ENCODE assay signal across 9 mouse cellular contexts in genomic region chr2:127507077-127507774, GRCm38 (mm10). TPM values are rescaled to one million over a fixed set of nuclear protein-coding genes. Genes with fewer than 3 reads are reported as not detected.
A peak's percentile ranks its signal among the peaks of the same experiment; 100 is the strongest.
DNase-seq lines count a peak whose midpoint lies in the region; ATAC-seq lines count a peak whose summit lies in the region.
"Had no signal": no experiment of that assay in that cellular context is flagged by ENCODE, and none has a peak within 500 bp of the region (broad histone marks: within the 10 kb centered on the region; RNA-seq: fewer than 3 reads in every experiment).

No protein-coding gene starts in this region.

- peak; percentile 75 for ATAC-seq in forebrain, embryonic 12.5 days (ENCODE audit: low FRiP score)
- peak; percentile 66 for ATAC-seq in hindbrain, embryonic 11.5 days (ENCODE audit: low FRiP score)

- H3K4me2 ChIP-seq in forebrain, embryonic 12.5 days: no peak overlapping the region
- no peak overlapping the region for H3K4me2 ChIP-seq in hindbrain, embryonic 11.5 days (replicated peaks; ENCODE audit: low read depth, low read length)
- H3K4me2 ChIP-seq: heart, embryonic 13.5 days had no signal

- no peak overlapping the region for H3K4me3 ChIP-seq in forebrain, embryonic 12.5 days (replicated peaks)
- H3K4me3 ChIP-seq in hindbrain, embryonic 11.5 days (ENCODE audit: low read depth, low read length): no peak overlapping the region
- H3K4me3 ChIP-seq: heart, embryonic 13.5 days had no signal

- H3K4me1 ChIP-seq in forebrain, embryonic 12.5 days: peaks cover 12% of the 10 kb centered on the region
- H3K4me1 ChIP-seq in hindbrain, embryonic 11.5 days (replicated peaks; ENCODE audit: control insufficient read depth, insufficient read depth, low read length): no peaks in the 10 kb centered on the region; the same call in 1 of the 2 replicates
- H3K4me1 ChIP-seq: heart, embryonic 13.5 days had no signal

- H3K27ac ChIP-seq in forebrain, embryonic 12.5 days: no peak overlapping the region
- H3K27ac ChIP-seq in hindbrain, embryonic 11.5 days (ENCODE audit: low read depth, low read length): no peak overlapping the region
- H3K27ac ChIP-seq: heart, embryonic 13.5 days had no signal

- WGBS in forebrain, embryonic 12.5 days: 35% methylated on average over 7 of the region's 7 CpGs
- WGBS in hindbrain, embryonic 11.5 days: 27% methylated on average over 7 of the region's 7 CpGs

- peaks cover 7% of the 10 kb centered on the region; the same call in 1 of the 2 replicates for H3K36me3 ChIP-seq in forebrain, embryonic 12.5 days (replicated peaks)
- no peaks in the 10 kb centered on the region for H3K36me3 ChIP-seq in hindbrain, embryonic 11.5 days (ENCODE audit: control insufficient read depth, insufficient read depth, low read length)
- H3K36me3 ChIP-seq: heart, embryonic 13.5 days had no signal

- no peaks in the 10 kb centered on the region for H3K27me3 ChIP-seq in forebrain, embryonic 12.5 days
- H3K27me3 ChIP-seq in hindbrain, embryonic 11.5 days (ENCODE audit: control insufficient read depth, insufficient read depth, low read length): no peaks in the 10 kb centered on the region; the same call in 1 of the 2 replicates

- H3K9ac ChIP-seq in forebrain, embryonic 12.5 days: no peak overlapping the region
- no peak overlapping the region for H3K9ac ChIP-seq in hindbrain, embryonic 11.5 days (ENCODE audit: low read depth, low read length)
- H3K9ac ChIP-seq: heart, embryonic 13.5 days had no signal

- peak; percentile 80 for DNase-seq in ES-CJ7 (ENCODE audit: low read depth, low spot score)
- DNase-seq in c-Kit-positive CD71-positive TER-119-positive erythroid progenitor cells, embryonic 14.5 days (ENCODE audit: low spot score): peak; percentile 52
- peak; percentile 91 for DNase-seq in hindbrain, embryonic 11.5 days (ENCODE audit: low spot score)
- peak; percentile 86 to 89 for DNase-seq in layer of hippocampus, postnatal 14 days (ENCODE audit: low spot score in 2 of 2)
- peak; percentile 86 for DNase-seq in lung, postnatal 10 days
- peak; percentile 77 for DNase-seq in ovary, postnatal 36 days (ENCODE audit: low spot score)
- peak; percentile 83 for DNase-seq in thymus, postnatal 14 days

- no peaks in the 10 kb centered on the region for H3K9me3 ChIP-seq in forebrain, embryonic 12.5 days
- H3K9me3 ChIP-seq in hindbrain, embryonic 11.5 days (ENCODE audit: control insufficient read depth, low read length): no peaks in the 10 kb centered on the region
- H3K9me3 ChIP-seq: heart, embryonic 13.5 days had no signal

RNA-seq across cellular contexts. Expression of gene Kcnip3, which starts 14.7 kb away (rescaled TPM):
- polyA plus RNA-seq in forebrain, embryonic 12.5 days (2016; fragmentation: Nextera tagmentation; extraction: Ambion mirVana): 3.8 and 4.6 TPM in 2 replicates
- 2.6 and 3.4 TPM in 2 replicates for polyA plus RNA-seq in hindbrain, embryonic 11.5 days (2014; fragmentation: Nextera tagmentation; extraction: Ambion mirVana)
- total RNA-seq in layer of hippocampus, postnatal 14 days (2021): 10 to 100 TPM; 56.0 to 57.3 TPM

RNA-seq across cellular contexts. Expression of gene Prom2, which starts 34.0 kb away (rescaled TPM):
- polyA plus RNA-seq in forebrain, embryonic 12.5 days (2016; fragmentation: Nextera tagmentation; extraction: Ambion mirVana): 0.26 and 0.41 TPM in 2 replicates
- 0.40 and 0.86 TPM in 2 replicates for polyA plus RNA-seq in hindbrain, embryonic 11.5 days (2014; fragmentation: Nextera tagmentation; extraction: Ambion mirVana)
- under 1 TPM in 1 of 2 experiments, not detected in 1; 0.38 TPM for total RNA-seq in layer of hippocampus, postnatal 14 days (2021)
